Mouse (Mus musculus): ENCODE measurements around the gene Auts2. TPM values are rescaled to one million over a fixed set of nuclear protein-coding genes. Genes with fewer than 3 reads are reported as not detected.

Auts2 gene
- polyA plus RNA-seq, 1 experiment from 2014 or later: 45.3 TPM

DNA sequence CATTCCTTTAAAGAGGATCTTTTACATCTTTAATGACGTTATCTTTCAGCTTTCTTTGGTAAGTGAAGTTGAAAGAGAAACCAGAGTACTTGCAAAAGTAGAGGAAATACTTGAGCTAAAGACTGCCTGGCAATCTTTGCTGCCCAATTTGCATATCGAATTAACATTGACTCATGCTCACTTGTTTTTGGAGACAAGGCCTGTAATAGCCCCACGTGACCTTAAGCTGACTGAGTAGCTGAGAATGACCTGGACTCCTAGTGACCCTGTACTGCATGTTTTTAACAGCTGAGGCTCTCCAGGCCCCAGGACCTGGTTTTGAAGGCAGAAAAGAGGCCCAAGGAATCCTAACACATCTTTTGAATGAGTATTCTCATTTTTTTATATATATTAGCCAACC is 259.4 kb downstream of the Auts2 start:
- Histone ChIP-seq H3K9ac (no peak overlapping the region), H3K27ac (replicated peaks) (no peak overlapping the region), H3K36me3 (no peaks in the 10 kb centered on the region), H3K4me1 (no peaks in the 10 kb centered on the region), H3K27me3 (no peaks in the 10 kb centered on the region), H3K9me3 (replicated peaks) (no peaks in the 10 kb centered on the region), H3K4me2 (replicated peaks) (no peak overlapping the region), H3K4me3 (replicated peaks) (no peak overlapping the region)
- ATAC-seq (ENCODE audit: insufficient number of reproducible peaks, low FRiP score, low TSS enrichment, low read depth): no peak
- WGBS: 81% methylated on average over 3 of the region's 3 CpGs

DNA sequence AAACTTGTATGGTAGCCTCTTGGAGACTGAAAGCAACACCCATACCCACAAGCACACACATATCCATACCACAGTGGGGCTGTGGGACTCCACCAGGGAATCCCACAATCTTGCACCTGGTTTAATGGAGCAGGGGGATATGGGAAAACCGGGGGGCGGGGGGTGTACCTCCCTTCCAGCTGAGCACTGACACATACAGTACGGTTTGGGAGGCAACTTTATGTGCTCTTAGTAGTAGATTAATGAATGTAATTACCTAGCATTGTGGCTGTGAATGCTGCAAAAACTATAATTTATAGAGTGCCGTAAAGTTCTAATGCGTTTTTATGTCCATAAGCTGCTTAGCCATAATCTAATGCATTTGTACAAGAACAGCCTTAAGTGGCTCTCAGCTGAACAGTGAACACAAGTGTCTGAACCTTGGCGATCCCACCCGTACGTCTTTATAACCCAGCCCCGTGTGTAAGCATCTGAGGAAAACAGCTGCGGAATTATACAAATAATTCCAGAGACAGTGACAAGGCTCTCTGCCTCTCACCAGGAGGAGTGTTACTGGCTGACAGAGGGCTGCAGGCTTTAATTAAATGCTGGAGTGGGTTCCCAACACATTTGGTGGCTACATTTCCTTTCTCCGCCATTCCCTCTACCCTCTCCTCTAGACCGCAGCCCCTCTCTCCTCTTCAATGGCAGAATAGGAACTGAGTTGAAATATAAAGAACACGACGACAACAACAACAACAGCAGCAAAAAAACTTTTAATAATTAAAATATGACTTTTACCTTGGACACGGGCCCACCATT is 268.8 kb downstream of the Auts2 start:
- no peak overlapping the region for H3K4me2 ChIP-seq (replicated peaks)
- no peak overlapping the region for H3K9ac ChIP-seq
- H3K27ac ChIP-seq (replicated peaks): no peak overlapping the region
- 69% methylated on average over 15 of the region's 15 CpGs for WGBS
- no peak overlapping the region for H3K4me3 ChIP-seq (replicated peaks)
- H3K27me3 ChIP-seq: no peaks in the 10 kb centered on the region
- no peak for ATAC-seq (ENCODE audit: insufficient number of reproducible peaks, low FRiP score, low TSS enrichment, low read depth)
- no peaks in the 10 kb centered on the region for H3K9me3 ChIP-seq (replicated peaks)
- no peaks in the 10 kb centered on the region for H3K36me3 ChIP-seq
- H3K4me1 ChIP-seq: 0 out of 2 replicates have a peak, but pooled peaks cover 5% of the 10 kb centered on the region

DNA sequence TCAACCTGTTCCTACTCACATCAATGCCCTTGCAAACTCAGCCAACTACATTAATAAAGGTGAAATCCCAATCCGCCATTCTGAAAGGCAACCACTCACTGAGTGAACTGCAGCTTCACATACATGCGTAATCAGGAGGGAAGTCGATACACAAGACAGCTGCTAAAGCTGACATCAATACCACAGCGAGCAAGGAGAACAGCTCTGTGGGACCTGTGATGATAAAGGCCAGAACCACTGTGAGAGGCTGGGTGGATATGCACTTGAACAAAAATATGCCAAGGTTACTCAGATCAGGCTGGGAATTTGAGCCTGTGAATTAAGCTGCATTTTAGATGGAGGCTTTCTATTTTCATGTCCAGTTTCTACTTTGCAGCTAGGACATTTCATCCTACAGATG is 271.0 kb downstream of the Auts2 start:
- Histone ChIP-seq H3K27me3 (no peaks in the 10 kb centered on the region), H3K4me3 (replicated peaks) (no peak overlapping the region), H3K36me3 (no peaks in the 10 kb centered on the region), H3K4me1 (peaks cover 16% of the 10 kb centered on the region), H3K9me3 (replicated peaks) (no peaks in the 10 kb centered on the region), H3K9ac (no peak overlapping the region), H3K27ac (replicated peaks) (no peak overlapping the region), H3K4me2 (replicated peaks) (no peak overlapping the region)
- no peak for ATAC-seq (ENCODE audit: insufficient number of reproducible peaks, low FRiP score, low TSS enrichment, low read depth)
- 69% methylated on average over 4 of the region's 4 CpGs for WGBS

DNA sequence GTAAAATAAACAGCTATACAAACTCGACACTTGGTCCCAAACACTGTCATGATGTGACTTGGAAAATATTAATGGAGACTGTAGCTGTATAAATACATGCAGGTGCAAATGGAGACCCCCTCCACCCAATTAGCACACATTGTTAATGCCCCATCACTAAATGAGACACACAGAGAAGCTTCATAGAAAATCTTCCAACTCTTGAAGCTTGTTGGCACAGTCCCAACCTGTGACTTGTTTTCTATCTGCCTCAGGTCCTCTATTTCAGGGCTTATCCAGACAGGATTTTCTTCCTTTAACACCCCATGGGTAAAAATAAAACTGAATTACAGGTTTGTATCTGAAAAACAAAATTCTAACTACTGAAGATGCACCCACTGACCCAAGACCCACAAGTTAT is 272.2 kb downstream of the Auts2 start:
- no peak for ATAC-seq (ENCODE audit: insufficient number of reproducible peaks, low FRiP score, low TSS enrichment, low read depth)
- Histone ChIP-seq H3K36me3 (no peaks in the 10 kb centered on the region), H3K4me2 (replicated peaks) (no peak overlapping the region), H3K4me3 (replicated peaks) (no peak overlapping the region), H3K9ac (no peak overlapping the region), H3K4me1 (peaks cover 16% of the 10 kb centered on the region), H3K27me3 (no peaks in the 10 kb centered on the region), H3K9me3 (replicated peaks) (no peaks in the 10 kb centered on the region), H3K27ac (replicated peaks) (no peak overlapping the region)
- WGBS: 82% methylated on average over 1 of the region's 1 CpGs

DNA sequence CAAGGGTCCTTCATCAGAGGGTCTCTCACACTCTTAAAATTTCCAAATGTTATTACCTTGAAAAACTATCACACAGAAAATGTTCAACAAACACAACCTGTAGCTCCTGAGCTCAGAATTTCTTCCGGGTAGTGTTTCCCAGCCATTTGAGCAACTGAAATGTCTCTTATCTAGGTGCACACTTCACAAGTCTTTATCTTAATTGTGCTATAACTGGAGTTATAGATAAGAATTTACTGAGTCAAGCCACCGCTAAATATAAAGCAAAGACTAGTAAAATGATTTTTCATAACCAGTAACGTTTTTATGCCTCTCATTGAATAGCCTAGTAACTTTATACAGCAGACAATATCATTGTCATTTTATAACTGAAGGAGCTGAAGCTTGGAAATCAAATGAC is 273.1 kb downstream of the Auts2 start:
- H3K27ac ChIP-seq (replicated peaks): no peak overlapping the region
- ATAC-seq (ENCODE audit: insufficient number of reproducible peaks, low FRiP score, low TSS enrichment, low read depth): no peak
- no peak overlapping the region for H3K4me3 ChIP-seq (replicated peaks)
- H3K4me1 ChIP-seq: peaks cover 24% of the 10 kb centered on the region
- WGBS: 89% methylated on average over 3 of the region's 3 CpGs
- no peak overlapping the region for H3K4me2 ChIP-seq (replicated peaks)
- no peaks in the 10 kb centered on the region for H3K9me3 ChIP-seq (replicated peaks)
- no peak overlapping the region for H3K9ac ChIP-seq
- H3K36me3 ChIP-seq: no peaks in the 10 kb centered on the region
- H3K27me3 ChIP-seq: no peaks in the 10 kb centered on the region

DNA sequence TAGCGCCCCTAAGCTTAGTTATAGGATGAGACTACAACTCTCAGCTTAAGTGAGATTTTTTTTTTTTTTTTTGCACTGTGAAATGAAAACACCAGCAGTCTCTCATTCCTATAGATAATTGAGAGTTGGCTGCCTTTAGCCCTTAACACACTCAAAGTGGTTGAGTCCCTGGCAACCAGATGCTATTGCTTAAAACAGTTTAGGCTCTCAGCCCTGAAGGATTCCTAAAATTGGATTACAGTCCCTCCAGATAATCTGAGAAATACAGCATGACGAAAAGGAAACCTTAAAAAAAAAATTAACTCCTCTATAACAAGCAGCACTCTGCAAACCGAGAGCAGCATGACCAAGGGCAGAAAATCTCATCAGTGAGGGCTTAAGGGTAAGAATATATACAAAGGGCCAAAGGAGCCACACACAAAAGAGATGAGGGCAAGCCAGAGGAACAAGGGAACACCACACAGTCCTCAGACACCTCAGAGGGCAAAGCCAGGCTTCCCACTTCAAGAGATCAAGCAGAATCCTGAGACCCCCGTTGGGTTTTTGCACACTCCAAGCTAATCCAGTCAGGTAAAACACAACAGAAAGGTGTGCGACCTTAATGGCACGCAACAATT is 274.7 kb downstream of the Auts2 start:
- no peak overlapping the region for H3K9ac ChIP-seq
- no peaks in the 10 kb centered on the region for H3K27me3 ChIP-seq
- no peak overlapping the region for H3K27ac ChIP-seq (replicated peaks)
- no peaks in the 10 kb centered on the region for H3K9me3 ChIP-seq (replicated peaks)
- H3K4me2 ChIP-seq (replicated peaks): no peak overlapping the region
- WGBS: 39% methylated on average over 6 of the region's 6 CpGs
- ATAC-seq (ENCODE audit: insufficient number of reproducible peaks, low FRiP score, low TSS enrichment, low read depth): no peak
- no peaks in the 10 kb centered on the region for H3K36me3 ChIP-seq
- H3K4me1 ChIP-seq: peaks cover 32% of the 10 kb centered on the region
- no peak overlapping the region for H3K4me3 ChIP-seq (replicated peaks)

DNA sequence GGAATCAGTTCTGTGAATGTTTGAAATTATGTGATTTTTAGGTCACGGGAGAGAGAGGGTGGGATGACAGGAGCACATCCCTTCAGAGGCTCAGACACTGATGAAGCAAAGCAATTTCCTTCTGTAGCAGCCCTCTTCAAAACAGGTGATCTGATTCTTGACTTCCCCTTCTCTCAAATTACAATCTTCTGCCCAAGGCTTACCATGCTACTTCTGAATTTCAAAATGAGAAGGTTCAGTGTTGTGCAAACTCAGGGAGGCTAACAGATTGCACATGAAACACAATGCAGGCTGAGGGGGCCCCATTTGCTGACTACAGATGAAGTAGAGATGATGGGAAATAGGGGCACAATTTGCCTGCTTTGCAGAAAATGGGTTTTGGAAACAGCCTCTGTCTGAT is 278.1 kb downstream of the Auts2 start:
- Histone ChIP-seq H3K4me3 (replicated peaks) (no peak overlapping the region), H3K27ac (replicated peaks) (no peak overlapping the region), H3K27me3 (no peaks in the 10 kb centered on the region), H3K9ac (no peak overlapping the region), H3K9me3 (replicated peaks) (no peaks in the 10 kb centered on the region), H3K4me1 (peaks cover 30% of the 10 kb centered on the region), H3K36me3 (no peaks in the 10 kb centered on the region), H3K4me2 (replicated peaks) (no peak overlapping the region)
- 18% methylated on average over 1 of the region's 1 CpGs for WGBS
- ATAC-seq (ENCODE audit: insufficient number of reproducible peaks, low FRiP score, low TSS enrichment, low read depth): no peak

DNA sequence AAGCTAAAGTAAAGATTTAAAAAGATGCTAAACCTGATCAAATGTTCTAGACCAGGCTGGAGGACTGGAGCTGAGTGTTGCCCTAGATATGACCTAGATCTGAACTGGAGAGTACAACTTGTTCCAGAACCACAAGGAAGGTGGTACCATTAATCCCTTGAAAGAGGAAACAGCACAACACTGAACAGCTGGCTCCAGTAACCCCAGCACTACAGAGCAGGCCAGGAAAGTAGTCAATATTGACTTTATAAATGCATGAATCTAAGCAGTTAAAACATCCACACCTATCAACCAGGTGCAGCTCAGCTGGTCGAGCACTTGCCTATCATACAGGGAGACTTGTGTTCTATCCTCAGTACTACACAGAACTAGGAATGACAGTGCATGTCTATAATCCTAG is 281.4 kb downstream of the Auts2 start:
- ATAC-seq (ENCODE audit: insufficient number of reproducible peaks, low FRiP score, low TSS enrichment, low read depth): no peak
- H3K27me3 ChIP-seq: no peaks in the 10 kb centered on the region
- peaks cover 4% of the 10 kb centered on the region; the same call in 1 of the 2 replicates for H3K36me3 ChIP-seq
- no peak overlapping the region for H3K9ac ChIP-seq
- no peak overlapping the region for H3K27ac ChIP-seq (replicated peaks)
- no peak overlapping the region for H3K4me3 ChIP-seq (replicated peaks)
- no peak overlapping the region for H3K4me2 ChIP-seq (replicated peaks)
- no peaks in the 10 kb centered on the region for H3K9me3 ChIP-seq (replicated peaks)
- 75% methylated on average over 1 of the region's 1 CpGs for WGBS
- peaks cover 19% of the 10 kb centered on the region for H3K4me1 ChIP-seq

DNA sequence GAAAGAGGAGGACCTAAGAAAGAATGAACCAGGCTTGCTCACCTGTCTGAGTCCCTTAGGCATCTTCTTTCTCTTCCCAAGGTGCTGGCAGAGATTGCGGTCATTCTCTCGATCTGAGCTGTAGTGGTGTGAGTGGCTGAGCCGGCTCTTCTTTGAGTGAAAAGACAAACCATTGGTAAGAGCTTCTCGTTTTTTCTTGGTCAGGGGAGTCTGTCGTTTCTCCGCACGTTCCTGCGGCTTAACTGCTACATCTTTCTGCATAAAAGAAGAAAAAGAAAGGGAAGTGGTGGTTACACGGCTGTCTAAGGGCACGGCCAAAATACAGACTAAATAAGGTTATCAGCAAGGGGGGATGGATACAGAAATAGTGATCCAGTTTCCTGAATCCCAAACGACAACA is 284.3 kb downstream of the Auts2 start:
- peaks cover 4% of the 10 kb centered on the region; the same call in 1 of the 2 replicates for H3K36me3 ChIP-seq
- ATAC-seq (ENCODE audit: insufficient number of reproducible peaks, low FRiP score, low TSS enrichment, low read depth): no peak
- no peak overlapping the region for H3K4me3 ChIP-seq (replicated peaks)
- no peaks in the 10 kb centered on the region for H3K9me3 ChIP-seq (replicated peaks)
- 92% methylated on average over 11 of the region's 11 CpGs for WGBS
- H3K4me1 ChIP-seq: no peaks in the 10 kb centered on the region
- no peak overlapping the region for H3K9ac ChIP-seq
- H3K27me3 ChIP-seq: no peaks in the 10 kb centered on the region
- H3K4me2 ChIP-seq (replicated peaks): no peak overlapping the region
- no peak overlapping the region for H3K27ac ChIP-seq (replicated peaks)

DNA sequence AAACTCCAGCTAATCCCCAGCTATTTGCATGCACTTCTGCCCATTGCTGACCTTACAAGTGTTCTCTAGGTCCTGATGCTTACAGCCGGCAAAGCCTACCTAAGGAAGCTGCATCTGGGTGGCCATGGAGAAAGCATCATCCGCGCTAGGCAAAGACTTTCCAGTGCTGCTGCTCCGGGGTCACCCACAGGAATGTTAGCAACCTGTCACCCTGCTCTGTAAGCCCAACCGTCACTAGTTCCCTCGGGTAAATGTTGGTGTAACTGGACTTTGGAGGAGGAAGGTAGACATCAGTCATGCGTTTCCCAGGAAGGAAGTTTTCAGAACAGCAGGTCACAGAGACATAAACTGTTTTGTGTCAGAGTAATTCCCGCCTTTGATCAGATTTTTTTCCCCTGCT is 287.6 kb downstream of the Auts2 start:
- Histone ChIP-seq H3K9me3 (replicated peaks) (no peaks in the 10 kb centered on the region), H3K9ac (no peak overlapping the region), H3K4me3 (replicated peaks) (no peak overlapping the region), H3K27ac (replicated peaks) (no peak overlapping the region), H3K4me1 (peaks cover 6% of the 10 kb centered on the region; the same call in 1 of the 2 replicates), H3K27me3 (no peaks in the 10 kb centered on the region), H3K36me3 (peaks cover 4% of the 10 kb centered on the region; the same call in 1 of the 2 replicates), H3K4me2 (replicated peaks) (no peak overlapping the region)
- WGBS: 67% methylated on average over 8 of the region's 8 CpGs
- no peak for ATAC-seq (ENCODE audit: insufficient number of reproducible peaks, low FRiP score, low TSS enrichment, low read depth)

DNA sequence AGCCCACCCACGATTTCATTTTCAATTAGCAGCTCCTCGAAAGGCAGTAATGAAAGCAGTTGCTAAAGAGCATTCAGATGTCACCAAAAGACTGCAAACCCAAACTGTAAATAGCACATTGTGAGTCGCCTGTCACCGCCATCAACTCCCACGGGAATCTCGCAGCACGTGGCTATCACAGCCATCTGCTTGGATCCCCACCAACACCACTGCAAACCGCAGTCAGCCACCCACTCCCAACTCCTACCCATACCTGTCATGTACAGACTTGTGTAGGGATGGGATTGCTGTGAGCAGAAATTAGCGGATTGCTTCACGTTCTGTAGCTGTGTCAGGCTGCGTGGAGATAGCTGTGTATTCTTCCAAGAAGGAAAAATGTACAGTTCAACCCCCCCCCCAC is 293.6 kb downstream of the Auts2 start:
- 64% methylated on average over 11 of the region's 11 CpGs for WGBS
- Histone ChIP-seq H3K4me3 (replicated peaks) (no peak overlapping the region), H3K4me1 (peaks cover 11% of the 10 kb centered on the region; the same call in 1 of the 2 replicates), H3K9ac (no peak overlapping the region), H3K4me2 (replicated peaks) (no peak overlapping the region), H3K27ac (replicated peaks) (no peak overlapping the region), H3K9me3 (replicated peaks) (no peaks in the 10 kb centered on the region), H3K27me3 (no peaks in the 10 kb centered on the region), H3K36me3 (no peaks in the 10 kb centered on the region)
- no peak for ATAC-seq (ENCODE audit: insufficient number of reproducible peaks, low FRiP score, low TSS enrichment, low read depth)

DNA sequence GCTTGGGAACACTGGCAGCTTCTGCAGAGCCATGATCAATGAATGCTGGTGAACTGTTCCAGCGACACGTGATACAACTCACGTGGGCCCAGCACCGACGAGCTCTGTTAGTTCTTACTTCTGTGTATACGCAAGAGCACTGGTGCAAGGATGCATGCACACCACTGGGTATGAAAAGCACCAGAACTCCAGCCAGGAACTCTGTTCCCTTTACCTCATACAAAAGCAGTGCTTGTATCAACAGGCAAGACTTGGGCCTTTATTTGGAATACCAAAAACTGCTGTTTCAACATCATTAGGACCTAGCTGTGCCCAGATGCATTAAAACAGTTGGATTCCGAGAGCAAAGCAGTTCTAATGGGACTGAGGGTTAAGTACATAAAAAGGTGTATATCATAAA is 295.1 kb downstream of the Auts2 start:
- H3K4me3 ChIP-seq (replicated peaks): no peak overlapping the region
- H3K36me3 ChIP-seq: no peaks in the 10 kb centered on the region
- H3K4me2 ChIP-seq (replicated peaks): no peak overlapping the region
- WGBS: 62% methylated on average over 7 of the region's 7 CpGs
- H3K9me3 ChIP-seq (replicated peaks): no peaks in the 10 kb centered on the region
- H3K9ac ChIP-seq: no peak overlapping the region
- H3K27ac ChIP-seq (replicated peaks): no peak overlapping the region
- ATAC-seq (ENCODE audit: insufficient number of reproducible peaks, low FRiP score, low TSS enrichment, low read depth): no peak
- H3K27me3 ChIP-seq: no peaks in the 10 kb centered on the region
- peaks cover 11% of the 10 kb centered on the region; the same call in 1 of the 2 replicates for H3K4me1 ChIP-seq

Measured in embryonic facial prominence, embryonic 15.5 days (tissue).